Mouse (Mus musculus) embryo, embryonic 11.5 days (tissue): Measurements from ENCODE around the gene Osbpl9.

Source experiments
- DNase-seq: peaks from one replicate; pipeline ENCODE4 v3.0.0-alpha.2; 2012; ENCODE audit warnings: low read depth, low spot score

The Osbpl9 gene

DNA sequence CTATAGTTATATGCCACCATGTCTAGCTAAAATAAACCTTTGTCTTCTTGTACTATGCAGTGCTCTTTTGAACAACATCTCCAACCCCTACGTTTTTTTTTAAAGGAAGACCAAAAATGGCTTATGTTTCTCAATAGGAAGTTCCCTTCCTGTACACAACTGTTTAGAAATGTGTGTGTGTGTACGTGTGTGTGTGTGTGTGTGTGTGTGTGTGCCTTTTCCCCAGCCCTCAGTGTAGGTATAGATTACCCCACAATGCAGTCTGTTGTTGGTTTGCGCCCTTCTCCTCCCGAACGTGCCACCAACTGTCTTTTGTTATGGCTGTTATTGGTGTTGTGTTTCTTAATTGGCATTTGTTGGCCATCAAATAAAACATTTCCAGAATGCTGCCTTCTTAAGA, 5.5 kb upstream of the Osbpl9 start:
- no peak for DNase-seq

DNA sequence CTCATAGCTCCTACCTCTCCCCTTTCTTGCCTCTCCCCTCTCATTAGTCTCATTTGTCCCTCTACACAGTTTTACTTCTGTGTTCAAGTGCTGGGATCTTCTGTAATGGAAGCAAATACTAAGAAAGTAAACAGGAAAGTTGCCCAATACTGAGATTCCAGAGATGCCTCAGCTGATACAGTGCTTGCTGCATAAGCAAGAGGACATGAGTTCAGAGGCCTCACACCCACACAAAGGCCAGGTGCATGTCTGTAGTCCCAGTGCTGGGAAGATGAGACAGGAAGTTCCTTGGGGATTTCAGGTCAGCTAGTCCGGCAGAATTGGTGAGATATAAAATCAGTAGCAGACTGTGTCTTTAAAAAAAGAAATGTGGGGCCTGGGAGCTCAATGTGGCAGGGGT, 2.3 kb upstream of the Osbpl9 start:
- no peak for DNase-seq

DNA sequence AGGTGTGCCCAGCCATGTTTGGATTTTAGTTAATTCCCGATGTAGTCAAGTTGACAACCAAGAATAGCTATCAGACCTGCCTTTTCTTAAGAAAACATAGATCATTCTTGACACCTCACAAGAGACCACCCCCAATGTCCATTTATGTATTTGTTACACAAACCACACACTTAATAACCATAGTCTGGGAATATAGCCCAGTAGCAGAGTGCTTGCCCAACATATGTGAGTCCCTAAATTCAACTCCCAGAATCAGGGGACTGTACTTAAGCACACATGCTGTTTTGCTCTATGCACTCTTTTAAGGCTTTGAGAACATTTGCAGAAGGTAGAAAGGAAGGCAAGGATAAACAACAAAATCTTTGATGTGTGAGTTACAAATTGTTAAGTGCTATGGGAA, 1.9 kb upstream of the Osbpl9 start:
- DNase-seq = no peak

DNA sequence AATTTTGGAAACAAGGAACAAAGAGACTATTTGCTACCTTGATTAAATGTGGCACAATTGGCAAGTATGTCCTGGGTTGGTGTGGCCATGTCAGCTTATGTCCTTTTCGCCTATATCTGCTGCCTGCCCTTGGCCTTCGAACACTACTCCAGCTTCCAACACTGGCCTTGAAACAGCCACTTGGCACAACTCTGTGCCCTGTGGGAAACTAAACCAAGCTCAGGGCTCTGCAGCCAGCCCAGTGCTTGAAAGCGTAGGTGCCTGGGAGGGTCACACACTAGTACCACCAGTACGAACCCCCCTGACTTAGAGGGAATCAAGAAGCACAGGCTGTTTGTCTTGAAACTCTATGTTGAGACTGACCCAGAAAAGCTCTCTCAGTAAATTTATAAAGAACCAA, 3.0 kb downstream of the Osbpl9 start:
- DNase-seq = no peak

DNA sequence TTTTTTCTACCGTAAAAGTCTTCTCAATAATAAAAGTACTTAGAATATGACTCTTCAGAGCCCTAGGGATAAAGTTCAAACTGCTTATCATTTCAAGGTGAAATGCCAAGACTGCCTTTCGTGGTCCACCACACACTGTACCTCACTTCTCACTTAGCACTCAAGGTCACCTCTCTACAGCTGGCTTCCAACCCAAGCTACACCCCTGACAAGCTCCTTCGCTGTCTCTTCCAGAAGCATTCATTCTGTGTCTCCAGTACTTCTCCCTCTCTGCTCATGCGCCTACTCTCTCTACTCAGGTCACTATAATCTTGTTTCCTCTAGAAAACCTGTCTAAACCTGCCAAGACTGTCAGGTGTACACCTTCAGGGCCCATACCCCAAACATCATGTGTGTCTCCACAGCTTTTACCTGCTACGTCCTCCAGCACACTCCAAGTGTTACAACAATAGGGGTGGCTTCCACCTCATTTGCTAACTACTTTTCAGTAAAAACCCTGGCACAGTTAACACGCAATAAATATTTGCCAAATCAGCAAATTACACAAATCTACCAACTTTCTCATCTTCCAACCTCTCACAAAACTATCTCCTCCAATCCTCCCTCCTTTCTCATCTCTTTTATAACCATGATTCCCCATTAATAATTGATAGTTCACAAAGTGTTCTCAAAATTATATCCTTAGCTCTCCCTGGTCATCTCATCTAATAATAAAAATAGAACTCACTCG, 6.0 kb downstream of the Osbpl9 start:
- no peak for DNase-seq

DNA sequence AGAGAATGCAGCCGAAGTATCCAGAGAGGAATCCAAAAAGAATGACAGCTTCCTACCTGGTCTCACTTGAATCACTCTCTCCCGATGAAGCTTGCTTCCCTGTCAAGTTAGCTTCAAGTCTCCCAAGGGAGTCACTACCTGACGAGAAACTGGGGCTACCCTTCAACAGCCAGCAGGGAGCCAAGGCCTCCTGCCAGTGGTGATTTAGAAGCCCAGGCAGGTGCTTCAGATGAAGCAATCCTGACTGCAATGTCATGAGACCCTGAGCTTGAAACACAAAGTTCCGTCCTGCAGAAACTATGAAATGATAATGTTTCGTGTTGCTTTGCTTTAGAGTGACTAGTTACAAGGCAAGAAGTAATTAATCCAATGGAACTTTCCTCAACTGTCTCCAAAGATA, 8.2 kb downstream of the Osbpl9 start:
- DNase-seq = no peak

DNA sequence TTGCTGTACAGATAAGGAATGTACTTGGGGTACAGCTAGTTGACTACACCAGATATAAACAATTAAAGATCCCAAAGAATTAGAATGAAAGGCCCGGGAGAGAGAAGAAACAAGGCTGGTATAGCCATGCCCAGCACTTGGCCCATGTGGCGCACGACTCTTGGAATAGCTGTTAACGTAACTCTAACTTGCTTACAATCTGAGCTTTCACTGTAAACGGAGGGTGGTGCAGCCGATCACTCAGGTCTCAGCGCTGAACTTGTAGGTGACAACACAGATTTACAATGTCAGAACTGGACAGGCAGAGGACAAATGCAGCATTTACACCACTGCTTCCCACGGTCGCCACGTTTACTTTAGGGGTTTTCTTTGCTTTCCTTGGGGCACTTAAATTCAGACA, 10.5 kb downstream of the Osbpl9 start:
- DNase-seq = no peak

DNA sequence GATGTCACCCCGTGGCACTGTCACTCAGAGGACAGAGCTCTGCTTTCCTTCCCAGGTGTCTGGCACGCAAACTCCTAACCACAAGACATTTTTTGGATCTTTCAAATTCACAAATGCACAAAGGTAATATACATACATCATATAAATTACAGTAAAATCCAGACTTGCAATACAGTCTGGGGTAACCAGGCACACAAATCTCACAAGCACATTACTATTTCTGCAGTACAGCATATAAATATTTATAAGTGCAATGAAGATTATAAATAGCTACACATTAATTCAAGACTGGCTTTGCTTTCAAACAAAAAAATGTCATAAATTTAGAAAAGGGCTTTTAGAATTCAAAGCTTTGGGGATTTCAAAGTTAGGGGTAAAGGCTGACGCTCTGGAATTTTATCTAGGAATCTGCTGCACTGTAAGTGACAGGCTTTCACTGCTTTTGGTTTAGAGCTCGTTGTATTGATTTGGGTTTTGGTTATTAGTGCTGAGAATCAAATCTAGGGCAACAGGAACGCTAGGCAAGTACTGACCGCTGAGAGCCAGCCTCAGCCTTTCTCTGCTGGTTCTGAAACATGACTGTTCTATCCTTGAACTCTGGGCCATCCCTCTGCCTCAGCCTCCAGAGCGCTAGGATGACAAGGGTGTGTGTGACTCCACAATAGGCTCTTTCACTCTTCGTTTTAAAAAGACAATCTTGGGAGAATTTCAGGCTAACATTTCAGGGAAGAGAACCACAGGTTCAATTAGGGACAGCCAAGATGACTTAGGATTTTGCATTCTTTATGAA, 16.3 kb downstream of the Osbpl9 start:
- no peak for DNase-seq

DNA sequence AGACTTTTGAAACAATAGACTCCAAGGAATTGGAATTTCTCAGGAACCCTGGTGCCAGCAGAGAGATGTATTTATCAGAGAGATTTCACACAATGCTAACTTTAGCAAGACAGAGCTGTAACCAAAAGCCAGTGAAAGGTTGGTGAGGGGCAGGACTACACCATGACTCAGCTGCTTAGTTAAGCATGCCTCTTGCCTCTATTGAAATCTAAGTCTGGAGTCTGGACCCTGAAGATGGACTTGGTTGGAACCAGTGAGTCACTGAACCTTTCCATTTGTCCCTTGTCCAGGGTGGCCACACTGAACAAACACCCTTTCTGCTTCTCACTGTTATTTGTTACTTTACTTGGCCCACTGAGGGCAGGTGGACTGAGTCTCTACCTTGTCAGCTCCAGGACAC, 26.4 kb downstream of the Osbpl9 start:
- DNase-seq = no peak

DNA sequence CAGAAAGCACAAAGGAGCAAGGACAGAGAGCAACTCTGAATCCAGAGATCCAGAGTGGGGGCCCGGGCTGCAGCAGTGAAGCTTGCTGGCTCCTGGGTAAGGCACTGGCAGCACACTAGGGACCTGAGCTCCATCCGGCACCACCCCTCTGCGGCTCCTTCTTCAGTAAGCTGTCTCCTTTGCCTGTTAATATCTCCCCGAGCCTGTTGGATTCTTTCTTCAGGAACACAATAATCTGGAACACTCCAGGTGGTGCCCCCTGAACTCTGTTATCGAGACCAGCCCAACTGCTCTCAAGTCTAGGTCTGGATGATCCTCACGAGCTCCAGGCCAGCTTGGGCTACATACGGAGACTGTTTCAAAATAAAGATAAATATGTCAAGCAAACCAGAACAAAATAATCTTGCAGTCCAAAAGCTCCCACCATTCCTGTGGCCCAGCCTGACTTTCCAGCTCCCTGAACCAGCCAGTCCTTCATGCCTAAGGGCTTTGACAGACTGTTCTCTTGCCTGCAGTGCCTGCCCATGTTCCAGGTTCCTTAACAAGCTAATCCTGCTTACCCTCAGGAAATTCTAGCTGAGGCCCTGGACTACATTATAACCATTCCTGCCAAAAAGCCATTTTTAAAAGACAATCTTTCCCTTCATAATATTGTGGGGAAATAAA, 28.2 kb downstream of the Osbpl9 start:
- no peak for DNase-seq

DNA sequence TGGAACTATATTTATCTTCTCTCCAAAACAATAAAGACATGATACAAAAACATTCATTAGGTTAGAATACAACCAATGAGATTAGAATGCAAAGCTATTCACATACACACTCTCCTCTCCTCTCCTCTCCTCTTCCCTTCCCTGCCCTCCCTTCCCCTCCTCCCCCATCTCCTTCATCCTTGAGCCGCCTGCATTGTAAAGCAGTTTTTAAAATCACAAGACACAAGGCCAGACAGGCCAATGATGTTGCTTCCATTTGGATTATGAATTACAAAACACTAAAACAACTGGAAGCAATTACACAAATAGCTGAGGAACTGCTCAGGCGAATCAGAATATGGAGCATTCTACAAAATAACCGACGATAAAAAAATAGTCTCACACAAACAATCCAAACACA, 28.7 kb downstream of the Osbpl9 start:
- no peak for DNase-seq

DNA sequence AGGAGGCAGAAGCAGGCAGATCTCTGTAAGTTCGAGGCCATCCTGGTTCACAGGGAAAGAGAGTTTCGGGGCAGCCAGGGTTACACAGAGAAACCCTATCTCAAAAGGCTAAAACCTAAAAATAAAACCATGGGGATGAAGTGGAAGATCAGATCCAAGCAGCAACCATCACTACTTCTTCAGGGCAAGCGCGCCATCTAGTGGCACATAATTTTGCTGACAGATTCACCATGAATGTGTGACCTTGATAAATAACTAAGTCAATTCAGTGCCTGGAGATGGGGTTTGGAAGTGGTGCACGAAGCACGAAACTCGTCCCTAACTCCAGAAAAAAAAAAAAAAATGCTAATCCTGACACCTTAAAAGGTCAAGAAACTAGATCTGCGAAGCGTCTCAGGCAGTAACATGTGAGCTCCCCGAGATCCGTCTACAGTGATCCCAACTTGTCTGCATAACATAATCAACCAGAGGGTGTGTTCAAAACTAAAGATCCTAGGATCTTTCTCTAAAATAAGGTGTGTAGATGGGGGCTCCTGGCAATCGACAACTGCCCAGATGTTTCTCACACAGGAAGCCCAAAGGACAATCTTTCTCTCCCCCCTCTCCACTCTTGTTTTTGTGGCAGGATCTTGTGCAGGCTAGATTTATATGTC, 36.4 kb downstream of the Osbpl9 start:
- peak; percentile 67 for DNase-seq

DNA sequence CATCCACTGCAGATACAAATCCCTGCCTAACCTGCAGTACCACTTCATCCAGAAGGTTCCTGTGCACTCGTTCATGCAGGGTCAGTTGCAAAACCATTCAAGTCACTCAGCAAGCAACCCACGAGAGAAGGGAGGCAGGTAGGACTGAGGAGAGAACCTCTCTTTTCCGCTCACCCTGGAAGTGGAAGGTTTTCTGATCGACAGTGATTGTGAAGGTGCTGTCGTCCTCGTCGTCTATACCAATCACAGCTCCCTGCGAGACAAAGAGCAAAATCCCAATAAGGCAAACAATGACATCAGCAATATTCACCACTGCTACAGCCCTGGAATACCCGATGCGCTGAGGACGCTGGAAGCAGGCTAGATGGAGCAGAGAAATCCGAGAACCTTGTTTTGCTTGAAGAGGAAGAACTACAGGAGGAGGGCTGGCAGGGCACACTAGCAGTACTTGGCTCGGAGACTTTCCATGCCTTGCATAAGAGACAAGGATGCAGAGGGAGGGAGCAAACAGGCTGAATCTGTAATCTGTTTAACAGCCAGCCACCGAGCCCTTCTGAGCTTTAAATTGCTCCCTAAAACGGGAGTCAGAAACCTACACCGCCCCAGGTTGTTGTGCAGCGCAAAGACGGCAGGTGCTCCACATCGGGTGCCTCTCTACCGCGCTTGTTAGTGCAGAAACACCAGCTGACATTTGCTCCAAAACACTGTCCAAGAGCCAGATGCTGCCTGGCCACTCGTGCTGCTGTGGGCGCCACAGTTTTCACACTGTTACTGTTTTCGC, 45.4 kb downstream of the Osbpl9 start:
- DNase-seq = no peak

DNA sequence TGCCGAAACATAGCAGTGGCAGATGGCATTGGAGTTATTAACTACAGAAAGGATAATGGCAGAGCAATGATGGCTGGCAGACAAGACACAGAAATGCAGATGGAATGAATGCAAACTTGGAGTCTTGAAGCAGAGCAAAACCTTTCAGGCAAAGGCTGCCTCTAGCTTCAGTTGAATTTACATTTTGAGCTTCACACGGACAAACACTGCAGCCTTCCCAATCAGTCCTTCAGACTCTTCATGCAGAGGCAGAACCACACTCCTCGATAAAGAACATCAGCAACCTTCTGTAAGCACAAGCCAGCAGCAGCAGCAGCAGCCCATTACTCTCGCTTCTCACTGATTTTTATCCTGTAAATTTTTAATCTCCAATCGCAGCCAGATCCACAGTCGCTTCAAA, 46.0 kb downstream of the Osbpl9 start:
- no peak for DNase-seq

DNA sequence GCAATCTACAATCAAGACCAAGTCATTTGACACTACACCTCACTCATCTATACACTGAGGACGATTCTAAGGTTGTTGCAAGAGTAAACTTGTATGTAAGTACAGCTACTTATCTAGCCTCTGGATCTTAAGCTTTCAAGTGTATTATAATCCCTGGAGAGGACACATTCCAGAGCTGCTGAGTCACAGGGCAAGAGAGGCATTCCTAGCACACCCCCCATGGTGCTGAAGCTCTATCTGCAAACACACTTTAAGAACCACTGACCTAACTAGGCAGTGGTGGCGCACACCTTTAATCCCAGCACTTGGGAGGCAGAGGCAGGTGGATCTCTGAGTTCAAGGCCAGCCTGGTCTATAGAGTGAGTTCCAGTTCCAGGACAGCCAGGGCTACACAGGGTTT, 51.9 kb downstream of the Osbpl9 start:
- no peak for DNase-seq

DNA sequence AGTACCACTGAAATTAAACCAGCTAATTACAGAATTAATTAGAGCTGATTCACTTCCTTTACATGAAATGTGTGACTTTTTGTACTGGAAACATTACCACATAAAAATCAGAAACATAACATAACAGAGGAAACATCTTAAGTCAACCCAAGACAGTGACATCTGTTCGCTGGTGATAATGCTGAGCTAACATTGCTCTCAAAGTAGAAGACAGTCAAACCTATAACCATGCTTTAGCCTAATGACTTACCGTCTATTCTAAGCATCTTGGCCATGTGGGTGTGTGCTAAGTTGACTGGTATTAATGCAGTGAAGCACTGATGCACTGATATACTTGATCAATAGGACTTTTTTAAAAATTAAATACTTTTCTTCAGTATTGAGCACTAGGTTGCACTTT, 52.7 kb downstream of the Osbpl9 start:
- DNase-seq = no peak

DNA sequence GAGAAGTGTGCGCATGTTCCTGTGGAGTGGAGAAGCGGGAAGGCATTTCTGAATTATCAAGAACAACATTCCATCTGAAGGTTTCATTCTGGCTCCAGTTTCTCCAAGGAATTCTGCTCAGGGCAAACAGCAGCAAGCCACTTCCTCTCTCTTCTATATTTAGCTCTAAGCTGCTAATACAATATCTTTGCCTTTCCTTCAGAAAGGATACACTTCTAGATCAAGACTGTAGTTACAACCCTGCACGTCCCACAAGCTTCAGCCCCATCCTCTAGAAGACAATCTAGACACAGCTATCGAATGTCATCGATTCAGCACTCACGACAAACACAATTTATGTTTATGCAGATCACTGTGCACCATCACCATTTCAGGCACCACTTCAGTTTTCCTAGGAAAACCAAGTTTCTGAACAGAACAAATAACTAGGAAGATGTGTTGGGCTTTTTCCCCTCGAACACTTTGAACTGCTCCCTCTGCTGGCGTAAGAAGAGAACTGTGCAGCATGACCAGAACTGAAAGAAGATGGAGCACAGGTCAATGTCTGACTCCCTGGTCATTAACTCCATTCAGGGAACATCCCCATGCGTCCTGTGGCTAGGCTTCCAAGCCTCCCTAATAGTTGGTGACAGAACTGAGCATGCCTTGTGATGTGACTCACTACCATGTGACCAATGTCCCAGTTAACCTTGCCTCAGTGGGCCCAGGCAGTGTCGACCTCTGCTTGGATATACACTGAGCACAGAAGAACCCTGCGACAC, 54.6 kb downstream of the Osbpl9 start:
- DNase-seq = peak; percentile 35

DNA sequence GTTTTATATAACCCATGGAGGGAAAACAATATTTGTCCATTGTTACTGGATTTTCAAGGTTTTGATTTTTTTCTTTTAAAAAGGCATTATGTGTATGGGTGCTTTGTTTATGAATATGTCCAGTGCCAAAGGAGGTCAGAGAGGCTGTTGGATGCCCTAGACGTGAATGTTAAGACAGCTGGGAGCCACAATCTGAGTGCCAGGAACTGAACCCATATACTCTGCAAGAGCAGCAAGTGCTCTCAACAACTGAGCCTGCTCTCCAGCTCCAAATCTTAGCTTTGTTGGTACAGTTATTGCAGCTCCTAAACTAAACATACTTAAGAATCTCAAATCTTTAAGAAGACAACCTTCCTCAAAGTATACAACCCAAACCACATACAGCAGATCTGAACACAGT, 59.0 kb downstream of the Osbpl9 start:
- DNase-seq = no peak

DNA sequence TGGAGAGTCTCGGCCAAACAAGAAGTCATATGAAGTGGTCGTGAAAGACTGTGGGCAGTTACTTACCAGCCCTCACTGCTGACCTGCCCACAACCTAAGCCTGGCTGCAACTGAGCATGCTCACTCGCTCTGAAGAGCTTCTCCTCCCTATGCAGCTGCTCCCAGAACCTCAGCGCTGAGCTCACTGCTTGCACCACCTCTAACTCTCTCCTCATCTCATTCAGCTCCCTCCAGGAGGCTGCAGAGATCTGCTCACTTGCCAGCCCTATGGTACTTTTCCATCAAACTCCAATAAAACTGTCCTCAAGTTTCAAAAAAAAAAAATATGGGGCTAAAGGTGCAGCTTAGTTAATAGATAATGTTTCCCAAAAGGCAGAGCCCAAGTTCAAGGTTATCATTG, 63.5 kb downstream of the Osbpl9 start:
- no peak for DNase-seq

DNA sequence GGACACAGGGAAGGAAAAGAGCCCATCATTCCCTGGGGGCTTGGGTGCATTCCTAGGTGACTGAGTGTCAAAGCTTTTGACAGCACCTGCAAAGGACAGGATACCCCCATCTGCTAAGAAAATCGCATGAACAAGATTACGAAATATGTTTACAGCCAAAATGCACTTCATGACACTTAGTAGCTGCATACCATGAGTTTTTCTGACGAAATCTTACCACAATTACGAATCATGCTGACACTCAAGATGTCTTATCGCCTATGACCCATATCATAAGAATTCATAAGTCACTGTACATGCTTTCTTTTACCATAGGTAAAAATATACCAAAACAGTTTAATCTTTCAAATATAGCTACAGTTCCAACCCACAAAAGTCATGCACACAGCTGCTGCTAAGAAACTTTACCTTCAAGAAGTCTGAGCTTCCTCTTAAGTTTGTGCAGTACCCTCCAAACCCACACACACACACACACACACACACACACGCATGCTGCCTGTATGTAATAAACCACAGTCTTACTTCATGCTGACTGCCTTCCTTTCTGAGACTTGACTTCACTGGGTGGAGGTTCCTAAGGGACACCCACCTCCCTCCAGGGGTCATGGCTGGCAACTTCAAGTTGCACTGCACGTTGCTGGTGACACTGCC, 65.5 kb downstream of the Osbpl9 start:
- no peak for DNase-seq
